Mouse (Mus musculus) naive thymus-derived CD4-positive, alpha-beta T cell, adult 5 months (primary cell): ENCODE results near the gene Dnase1l1. TPM values are rescaled to one million over a fixed set of nuclear protein-coding genes. Genes with fewer than 3 reads are reported as not detected.

ENCODE experiments used
- polyA plus RNA-seq: library from polyadenylated mRNA; unstranded; fragments of 100-300 nt; shearing (Covaris generic); gene quantifications from one replicate; pipeline ENCODE4 v1.2.1, GENCODE M21; 2017

Gene Dnase1l1
- polyA plus RNA-seq = 14.5 TPM

GRCm38 (mm10) chrX:74281732-74282394, at the start of gene Dnase1l1, which contains the start of gene Taz:
Dnase1l1 (minus strand) TSS chrX:74282337.
Taz (plus strand) TSS chrX:74281912.

GRCm38 (mm10) chrX:74328725-74329161, 46.6 kb upstream of the Dnase1l1 start, which contains the start of gene Plxna3:
Plxna3 (plus strand) TSS chrX:74329066.

GRCm38 (mm10) chrX:74312540-74313464, 30.7 kb upstream of the Dnase1l1 start, which contains the start of gene Fam50a:
Fam50a (plus strand) TSS chrX:74313033.

GRCm38 (mm10) chrX:74304867-74305700, 22.9 kb upstream of the Dnase1l1 start, which contains the start of gene Gdi1:
Gdi1 (plus strand) TSS chrX:74304998.

GRCm38 (mm10) chrX:74296538-74297448, 14.7 kb upstream of the Dnase1l1 start, which contains the start of gene Atp6ap1:
Atp6ap1 (plus strand) TSS chrX:74297097.

GRCm38 (mm10) chrX:74270062-74270901, 11.9 kb downstream of the Dnase1l1 start, which contains the start of gene Rpl10:
Rpl10 (plus strand) TSS chrX:74270812.

GRCm38 (mm10) chrX:74254153-74254887, 27.8 kb downstream of the Dnase1l1 start, which contains the start of gene Emd:
Emd (plus strand) TSS chrX:74254687.

GRCm38 (mm10) chrX:74249615-74250014, 32.5 kb downstream of the Dnase1l1 start, which contains the start of gene Flna:
Flna (minus strand) TSS chrX:74249820.

Other genes with a start within 250 kb of the Dnase1l1 start
- not detected for gene Opn1mw, start 154.9 kb downstream of the Dnase1l1 start, polyA plus RNA-seq
- gene Mecp2, start 147.0 kb downstream of the Dnase1l1 start, polyA plus RNA-seq = 48.0 TPM
- not detected for gene Tex28, start 114.5 kb downstream of the Dnase1l1 start, polyA plus RNA-seq
- not detected for gene Tktl1, start 105.1 kb downstream of the Dnase1l1 start, polyA plus RNA-seq
- gene Flna, start 32.5 kb downstream of the Dnase1l1 start, polyA plus RNA-seq = 384 TPM
- 74.1 TPM for gene Emd, start 27.6 kb downstream of the Dnase1l1 start, polyA plus RNA-seq
- gene Rpl10, start 11.5 kb downstream of the Dnase1l1 start, polyA plus RNA-seq = 123 TPM
- 136 TPM for gene Taz, start 425 bp downstream of the Dnase1l1 start, polyA plus RNA-seq
- 157 TPM for gene Atp6ap1, start 14.8 kb upstream of the Dnase1l1 start, polyA plus RNA-seq
- gene Gdi1, start 22.7 kb upstream of the Dnase1l1 start, polyA plus RNA-seq = 249 TPM
- gene Fam50a, start 30.7 kb upstream of the Dnase1l1 start, polyA plus RNA-seq = 77.2 TPM
- gene Plxna3, start 46.7 kb upstream of the Dnase1l1 start, polyA plus RNA-seq = 2.3 TPM
- 21.8 TPM for gene Lage3, start 71.3 kb upstream of the Dnase1l1 start, polyA plus RNA-seq
- 47.0 TPM for gene Ubl4a, start 90.9 kb upstream of the Dnase1l1 start, polyA plus RNA-seq
- gene Slc10a3, start 91.0 kb upstream of the Dnase1l1 start, polyA plus RNA-seq = 28.1 TPM
- gene Fam3a, start 110.9 kb upstream of the Dnase1l1 start, polyA plus RNA-seq = 24.7 TPM
- 38.6 TPM for gene Ikbkg, start 111.0 kb upstream of the Dnase1l1 start, polyA plus RNA-seq
- 40.6 TPM for gene G6pdx, start 146.9 kb upstream of the Dnase1l1 start, polyA plus RNA-seq
- gene Gm6880, start 199.1 kb upstream of the Dnase1l1 start, polyA plus RNA-seq = not detected